Mouse (Mus musculus): ENCODE data around the gene Prkn. TPM values are rescaled to one million over a fixed set of nuclear protein-coding genes. Genes with fewer than 3 reads are reported as not detected.

Gene Prkn
- total RNA-seq, 2 experiments from 2014 or later, result 16.9 to 17.7 TPM

- DNase-seq (ENCODE audit: low spot score in 2 of 2), result no peak
Measured at GRCm38 (mm10) chr17:11900300-11900699, 1060.1 kb downstream of the Prkn start.

GRCm38 (mm10) chr17:11901731-11902130 is 1061.5 kb downstream of the Prkn start:
- DNase-seq (ENCODE audit: low spot score in 2 of 2), result no peak

DNA sequence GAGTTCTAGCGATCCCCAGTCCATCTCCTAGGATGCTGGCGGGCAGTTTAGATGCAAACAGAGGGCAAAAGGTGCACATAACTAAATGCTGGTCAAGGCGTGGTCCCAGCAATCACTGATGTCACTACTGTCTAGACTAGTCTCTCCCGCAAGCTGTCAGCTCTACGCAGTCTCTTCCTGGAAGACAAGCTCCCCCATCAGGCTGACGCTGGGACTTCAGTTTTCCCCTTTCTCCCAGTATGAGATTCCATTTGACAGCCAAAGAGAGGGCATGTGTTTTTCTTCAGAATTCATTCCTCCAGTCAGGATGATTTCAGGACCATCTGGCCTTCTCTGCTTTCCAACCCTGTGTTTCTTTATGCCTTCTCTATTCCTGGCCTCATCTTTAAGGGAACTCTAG is 1062.8 kb downstream of the Prkn start:
- no peak for DNase-seq (ENCODE audit: low spot score in 2 of 2)

DNA sequence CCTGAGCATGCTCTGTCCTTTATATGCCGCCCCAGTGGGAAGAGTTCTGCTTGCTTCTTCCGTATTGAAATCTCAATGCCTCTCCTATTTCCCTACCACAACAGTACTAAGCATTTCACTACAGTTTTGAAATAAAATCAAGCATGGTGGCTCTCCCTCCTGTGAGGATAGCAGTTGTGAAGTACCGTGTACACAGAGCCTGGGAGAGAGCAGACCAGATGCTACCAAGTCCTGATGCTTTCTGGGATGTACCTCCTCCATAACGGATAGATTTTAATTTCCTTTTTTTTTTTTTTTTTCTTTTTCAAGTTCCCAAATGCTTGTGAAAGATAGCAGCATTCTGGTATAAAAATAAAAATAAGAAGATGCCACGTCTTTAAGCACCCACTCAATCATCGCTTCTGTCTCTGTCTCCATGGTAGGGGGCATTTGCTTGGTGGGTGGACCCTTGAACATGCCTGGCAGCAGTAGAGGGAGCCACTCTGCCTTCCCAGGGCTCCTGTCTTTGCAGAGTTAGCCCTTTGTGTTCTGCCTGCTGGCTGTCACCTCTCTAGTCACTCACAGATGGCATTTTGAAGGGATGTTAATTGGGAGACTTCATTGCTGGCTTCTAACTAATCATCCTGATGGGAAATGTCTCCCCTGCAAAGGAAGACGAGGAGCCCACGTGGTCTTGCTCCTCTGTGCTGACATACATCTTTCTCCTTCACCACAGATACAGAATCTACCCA is 1070.6 kb downstream of the Prkn start:
- DNase-seq (ENCODE audit: low spot score in 2 of 2), result no peak

DNA sequence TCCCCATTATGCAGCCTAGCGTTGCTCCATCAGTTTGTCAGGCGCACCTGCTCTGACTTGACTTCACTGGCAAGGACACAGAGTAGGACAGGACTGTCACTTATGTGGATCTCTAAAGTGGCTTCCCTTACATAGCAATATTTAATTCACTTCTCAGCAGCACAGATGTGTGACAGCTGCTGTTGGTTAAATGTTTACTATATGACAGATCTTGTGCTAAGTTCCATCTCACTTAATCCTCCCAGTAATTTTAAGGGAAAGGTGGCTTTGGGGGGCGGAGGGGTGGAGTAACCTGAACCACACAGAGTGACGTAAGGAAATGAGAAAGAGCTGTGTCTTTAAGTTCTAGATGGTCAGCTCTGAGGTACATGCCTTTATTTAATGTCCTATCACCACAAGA is 1072.0 kb downstream of the Prkn start:
- no peak for DNase-seq (ENCODE audit: low spot score in 2 of 2)

- DNase-seq (ENCODE audit: low spot score in 2 of 2), result no peak
Measured at GRCm38 (mm10) chr17:11912872-11913365, 1072.7 kb downstream of the Prkn start.

GRCm38 (mm10) chr17:11913620-11914019 is 1073.4 kb downstream of the Prkn start:
- DNase-seq (ENCODE audit: low spot score in 2 of 2), result no peak

DNA sequence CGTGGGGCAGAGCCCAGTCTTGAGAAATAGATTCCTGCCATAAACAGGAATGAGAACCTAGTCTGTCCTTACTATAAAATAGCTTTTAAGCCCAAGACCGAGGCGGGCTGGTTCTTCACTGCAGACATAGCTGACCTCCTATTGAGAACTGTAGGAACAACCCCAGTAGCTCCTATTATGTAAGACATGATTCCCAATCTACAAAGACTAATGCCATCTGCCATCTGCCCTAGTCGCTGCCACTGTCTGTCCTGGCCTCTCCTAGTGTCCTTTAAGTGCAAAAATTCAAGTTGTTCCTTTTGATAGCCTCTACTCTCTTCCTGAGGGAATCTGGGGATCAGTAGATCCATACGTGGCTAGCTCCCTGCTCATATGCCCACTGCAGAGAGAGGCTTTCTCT is 1074.3 kb downstream of the Prkn start:
- no peak for DNase-seq (ENCODE audit: low spot score in 2 of 2)

DNA sequence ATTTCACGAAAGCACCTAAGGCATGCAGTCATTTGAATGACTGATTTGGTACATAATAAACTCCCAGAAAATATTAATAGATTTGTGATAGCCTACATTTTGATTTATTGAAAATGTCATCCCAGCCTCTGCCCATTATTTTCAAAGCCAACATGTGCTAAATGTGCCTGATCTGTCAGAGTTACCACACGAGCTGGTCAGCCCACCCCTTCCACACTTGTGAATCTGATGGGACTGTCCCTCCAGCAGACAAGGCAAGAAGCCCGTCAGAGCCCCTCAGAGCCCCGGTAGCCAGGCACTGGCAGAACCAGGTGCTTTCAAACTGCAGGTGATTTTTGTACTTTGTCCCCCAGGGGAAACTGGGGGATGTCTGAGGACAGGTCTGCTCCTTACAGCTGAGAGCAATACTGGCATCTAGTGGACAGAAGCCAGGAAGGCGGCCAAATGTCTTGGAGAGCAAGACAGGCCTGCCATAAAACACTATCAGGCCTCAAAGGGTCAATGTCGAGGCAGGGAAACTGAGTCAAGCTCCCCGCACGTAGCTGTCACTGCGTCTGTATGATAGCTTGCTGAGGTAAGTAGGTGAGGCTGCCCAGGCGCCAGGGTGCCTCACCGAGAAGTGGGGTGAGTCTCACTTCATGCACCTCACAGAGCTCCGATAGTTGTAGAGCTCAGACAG is 1078.1 kb downstream of the Prkn start:
- no peak for DNase-seq (ENCODE audit: low spot score in 2 of 2)

GRCm38 (mm10) chr17:11919581-11919980 is 1079.4 kb downstream of the Prkn start:
- DNase-seq (ENCODE audit: low spot score in 2 of 2), result no peak

DNA sequence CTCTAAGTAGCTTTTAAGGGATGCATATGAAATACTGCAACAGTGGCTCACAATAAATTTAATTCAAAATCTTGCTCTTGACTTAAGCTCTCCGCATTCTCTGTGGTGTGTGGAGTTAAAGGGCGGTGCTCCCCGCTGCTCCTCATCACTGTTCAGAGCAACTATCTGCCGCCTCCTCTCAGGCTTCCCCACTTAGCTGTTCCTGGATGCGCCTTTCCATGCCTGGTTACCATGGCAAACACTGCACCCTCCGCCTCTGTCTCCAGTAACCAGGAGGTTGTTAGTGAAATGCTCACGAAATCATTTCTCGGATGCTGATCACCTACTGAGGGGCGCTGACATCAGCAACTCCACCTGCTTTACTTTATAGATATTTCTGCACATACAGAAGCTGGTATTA is 1080.8 kb downstream of the Prkn start:
- DNase-seq (ENCODE audit: low spot score in 2 of 2), result no peak

DNA sequence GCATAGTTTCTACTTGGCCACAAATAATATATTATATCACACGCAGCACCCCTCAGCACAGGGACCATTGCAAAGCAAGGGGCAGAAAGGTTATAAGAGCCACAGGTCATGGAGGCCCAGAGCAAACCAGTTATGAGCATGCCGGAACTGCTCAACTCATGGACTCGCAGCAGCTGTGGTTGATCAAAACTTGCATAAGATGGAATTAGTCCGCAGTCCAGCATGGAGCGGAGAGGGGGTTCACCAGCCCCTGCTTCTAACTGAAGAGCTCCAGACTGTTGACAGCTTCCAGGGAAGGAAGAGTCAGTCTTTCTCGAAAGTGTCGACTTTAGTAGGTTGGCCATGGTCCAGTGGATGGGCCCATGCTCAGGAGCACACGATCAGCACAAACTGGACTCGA is 1083.8 kb downstream of the Prkn start:
- DNase-seq (ENCODE audit: low spot score in 2 of 2), result no peak

GRCm38 (mm10) chr17:11926865-11927386 is 1086.7 kb downstream of the Prkn start:
- DNase-seq (ENCODE audit: low spot score in 2 of 2), result no peak

- no peak for DNase-seq (ENCODE audit: low spot score in 2 of 2)
Measured at GRCm38 (mm10) chr17:11931641-11932040, 1091.5 kb downstream of the Prkn start.

GRCm38 (mm10) chr17:11933737-11934136 is 1093.6 kb downstream of the Prkn start:
- no peak for DNase-seq (ENCODE audit: low spot score in 2 of 2)

DNA sequence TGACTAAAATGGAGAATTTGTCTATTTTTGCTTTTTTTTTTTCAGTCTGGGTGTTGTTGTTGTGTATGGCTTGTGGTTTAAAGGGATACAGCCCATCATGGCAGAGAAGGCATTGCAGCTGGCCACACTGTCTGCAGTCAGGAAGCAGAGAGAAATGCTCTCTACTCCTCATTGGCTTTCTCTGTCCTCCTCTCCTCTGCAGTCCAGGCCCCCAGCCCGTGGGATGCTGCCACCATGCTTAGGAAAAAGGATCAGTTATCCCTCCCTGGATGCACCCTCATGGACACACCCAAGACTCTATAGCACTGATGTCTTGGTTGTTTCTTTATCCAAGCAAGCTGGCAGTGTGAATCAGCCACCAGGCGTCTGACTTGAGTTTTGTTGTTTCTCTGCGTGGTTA is 1107.3 kb downstream of the Prkn start:
- no peak for DNase-seq (ENCODE audit: low spot score in 2 of 2)

GRCm38 (mm10) chr17:11949551-11950197 is 1109.5 kb downstream of the Prkn start:
- no peak for DNase-seq (ENCODE audit: low spot score in 2 of 2)

DNA sequence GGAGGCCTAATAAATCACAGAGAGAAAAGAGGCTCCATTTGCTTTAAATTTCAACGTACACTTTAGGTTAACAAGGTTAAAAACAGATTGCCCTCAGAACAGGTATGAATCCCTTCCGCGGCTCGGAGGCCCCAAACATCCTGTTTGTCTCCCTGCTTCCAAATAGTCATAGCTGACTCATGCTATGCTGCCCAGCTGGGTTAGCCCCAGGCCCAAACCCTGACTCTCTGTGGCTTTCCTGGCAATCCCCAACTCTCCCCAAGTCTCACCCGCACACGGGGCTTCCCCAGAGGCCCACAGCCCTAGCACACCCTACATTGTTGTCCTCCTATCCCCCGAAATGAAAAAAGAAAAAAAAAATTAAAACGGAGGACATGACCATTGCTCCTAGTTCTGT is 1110.0 kb downstream of the Prkn start:
- no peak for DNase-seq (ENCODE audit: low spot score in 2 of 2)

GRCm38 (mm10) chr17:11955317-11955716 is 1115.1 kb downstream of the Prkn start:
- no peak for DNase-seq (ENCODE audit: low spot score in 2 of 2)

GRCm38 (mm10) chr17:11960492-11960891 is 1120.3 kb downstream of the Prkn start:
- DNase-seq (ENCODE audit: low spot score in 2 of 2), result no peak

DNA sequence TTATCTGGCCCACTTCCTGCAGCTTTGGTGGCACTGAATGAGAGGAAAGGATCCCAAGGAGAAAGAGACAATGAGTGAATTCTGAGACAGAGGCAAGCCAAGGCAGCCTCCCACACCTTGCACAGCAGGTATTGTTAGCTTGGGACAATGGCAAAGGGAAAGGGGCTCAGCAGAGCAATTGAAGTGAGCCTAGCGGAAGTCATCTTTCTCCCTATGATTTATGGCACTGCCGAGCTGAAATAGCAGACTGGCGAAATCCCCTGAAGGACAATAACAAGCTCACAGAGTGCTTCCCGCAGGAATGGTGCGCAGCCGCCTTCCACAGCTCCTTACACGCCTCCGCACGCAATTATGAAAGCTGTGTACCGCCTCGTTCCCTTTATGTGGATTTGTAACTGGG is 1122.6 kb downstream of the Prkn start:
- DNase-seq (ENCODE audit: low spot score in 2 of 2), result no peak

- no peak for DNase-seq (ENCODE audit: low spot score in 2 of 2)
Measured at GRCm38 (mm10) chr17:11970160-11970559, 1130.0 kb downstream of the Prkn start.
